8 mouse cellular contexts compared by ENCODE assay signal in the genomic region with DNA sequence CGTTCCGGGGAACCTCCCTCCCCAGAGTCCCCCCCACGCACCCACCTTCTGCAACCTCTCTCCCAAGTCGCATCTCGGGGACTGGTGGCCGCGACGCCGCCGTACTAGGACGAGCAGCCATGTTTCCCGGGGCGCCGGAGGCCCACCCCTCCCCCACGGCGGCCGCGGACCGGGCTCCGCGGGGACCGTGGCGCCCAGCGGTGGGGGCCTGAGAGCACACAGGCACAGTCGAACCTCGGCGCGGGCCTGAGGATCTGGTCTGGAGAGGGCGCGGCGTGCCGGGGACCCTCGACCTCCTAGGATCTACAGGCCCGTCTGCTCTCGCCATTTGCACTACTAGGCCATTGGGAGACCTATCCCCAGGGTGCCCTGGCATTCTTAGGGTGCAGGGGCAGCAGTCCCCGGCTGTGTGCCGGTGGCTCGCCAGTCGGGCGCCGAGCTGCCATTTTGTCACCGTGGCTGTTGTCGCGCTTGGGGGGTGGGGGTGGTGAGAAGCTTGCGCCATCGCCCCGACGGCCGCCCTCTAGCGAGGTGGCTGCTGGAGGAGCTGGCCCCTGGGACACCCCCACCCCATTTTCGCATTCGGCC. TPM values are rescaled to one million over a fixed set of nuclear protein-coding genes. Genes with fewer than 3 reads are reported as not detected.
DNase-seq lines count a peak whose midpoint lies in the region; ATAC-seq and TF ChIP-seq lines count a peak whose summit lies in the region.

No protein-coding gene starts in this region.

- no peaks in the 10 kb centered on the region for H3K9me3 ChIP-seq in embryonic facial prominence, embryonic 14.5 days (ENCODE audit: control insufficient read depth, low read length)
- no peaks in the 10 kb centered on the region for H3K9me3 ChIP-seq in heart, embryonic 14.5 days (ENCODE audit: control insufficient read depth, low read length)
- no peaks in the 10 kb centered on the region for H3K9me3 ChIP-seq in liver, embryonic 14.5 days (ENCODE audit: control insufficient read depth, low read length)
- H3K9me3 ChIP-seq in neural tube, embryonic 11.5 days (ENCODE audit: control insufficient read depth, low read length), result no peaks in the 10 kb centered on the region

- peaks cover 15% of the 10 kb centered on the region for H3K4me1 ChIP-seq in embryonic facial prominence, embryonic 14.5 days (ENCODE audit: control insufficient read depth, insufficient read depth, low read length)
- peaks cover 28 to 43% of the 10 kb centered on the region in 2 experiments for H3K4me1 ChIP-seq in heart, embryonic 14.5 days (ENCODE audit: control insufficient read depth in 2 of 2, insufficient read depth in 2 of 2, low read length in 2 of 2)
- H3K4me1 ChIP-seq in liver, embryonic 14.5 days (replicated peaks; ENCODE audit: control insufficient read depth in 2 of 2, insufficient read depth in 2 of 2, low read length in 1 of 2), result peaks cover 15 to 29% of the 10 kb centered on the region in 2 experiments
- H3K4me1 ChIP-seq in neural tube, embryonic 11.5 days (ENCODE audit: control insufficient read depth, insufficient read depth, low read length), result peaks cover 18% of the 10 kb centered on the region
- peaks cover 14% of the 10 kb centered on the region for H3K4me1 ChIP-seq in testis, adult 2 months (ENCODE audit: control insufficient read depth, insufficient read depth, low read length)

- peak overlapping the region; percentile 84 for H3K4me2 ChIP-seq in embryonic facial prominence, embryonic 14.5 days (ENCODE audit: low read depth, low read length)
- peak overlapping the region; percentile 71 for H3K4me2 ChIP-seq in heart, embryonic 14.5 days (ENCODE audit: low read length)
- H3K4me2 ChIP-seq in liver, embryonic 14.5 days (ENCODE audit: low read depth), result peak overlapping the region; percentile 97
- H3K4me2 ChIP-seq in neural tube, embryonic 11.5 days (ENCODE audit: low read depth), result peak overlapping the region; percentile 93

- peak; percentile 15; the same call in 1 of the 2 replicates for ATAC-seq in embryonic facial prominence, embryonic 14.5 days (ENCODE audit: low read depth)
- no peak for ATAC-seq in heart, embryonic 14.5 days (ENCODE audit: insufficient number of reproducible peaks, insufficient read depth, low FRiP score, low read depth)
- ATAC-seq in liver, embryonic 14.5 days (ENCODE audit: insufficient read depth), result 0 out of 2 replicates have a peak, but pooled peaks have one; percentile 10
- peak; percentile 24 for ATAC-seq in neural tube, embryonic 11.5 days (ENCODE audit: insufficient read depth, low FRiP score, low TSS enrichment)

- H3K9ac ChIP-seq in embryonic facial prominence, embryonic 14.5 days (ENCODE audit: low read depth, low read length), result peak overlapping the region; percentile 98
- H3K9ac ChIP-seq in heart, embryonic 14.5 days (ENCODE audit: low read length), result peak overlapping the region; percentile 100
- peak overlapping the region; percentile 90 for H3K9ac ChIP-seq in liver, embryonic 14.5 days (replicated peaks)
- H3K9ac ChIP-seq in neural tube, embryonic 11.5 days (ENCODE audit: low read length), result peak overlapping the region; percentile 98

- H3K4me3 ChIP-seq in embryonic facial prominence, embryonic 14.5 days (ENCODE audit: low read depth, low read length), result peak overlapping the region; percentile 72
- peak overlapping the region; percentile 75 to 88 for H3K4me3 ChIP-seq in heart, embryonic 14.5 days (ENCODE audit: control insufficient read depth in 1 of 2, insufficient read depth in 1 of 2, low read depth in 1 of 2, low read length in 2 of 2)
- H3K4me3 ChIP-seq in liver, embryonic 14.5 days (ENCODE audit: insufficient read depth in 1 of 2, low read depth in 2 of 2, low read length in 2 of 2), result peak overlapping the region; percentile 71 to 97
- peak overlapping the region; percentile 85 for H3K4me3 ChIP-seq in neural tube, embryonic 11.5 days (ENCODE audit: low read depth, low read length)
- H3K4me3 ChIP-seq in testis, adult 2 months (ENCODE audit: control insufficient read depth, low read depth, low read length), result peak overlapping the region; percentile 88

- no peaks in the 10 kb centered on the region for H3K36me3 ChIP-seq in embryonic facial prominence, embryonic 14.5 days (ENCODE audit: control insufficient read depth, insufficient read depth, low read length)
- H3K36me3 ChIP-seq in heart, embryonic 14.5 days (ENCODE audit: control insufficient read depth, insufficient read depth, low read length), result no peaks in the 10 kb centered on the region
- no peaks in the 10 kb centered on the region for H3K36me3 ChIP-seq in liver, embryonic 14.5 days (replicated peaks; ENCODE audit: control insufficient read depth, insufficient read depth, low read depth)
- no peaks in the 10 kb centered on the region; the same call in 1 of the 2 replicates for H3K36me3 ChIP-seq in neural tube, embryonic 11.5 days (ENCODE audit: control insufficient read depth, insufficient read depth, low read length)
- H3K36me3 ChIP-seq in testis, adult 2 months (ENCODE audit: control insufficient read depth, insufficient read depth, low read length), result no peaks in the 10 kb centered on the region

- peak overlapping the region; percentile 99 for H3K27ac ChIP-seq in embryonic facial prominence, embryonic 14.5 days (replicated peaks; ENCODE audit: low read depth, low read length)
- H3K27ac ChIP-seq in heart, embryonic 14.5 days (replicated peaks in 1 of 2; ENCODE audit: control insufficient read depth in 1 of 2, insufficient read depth in 1 of 2, low read depth in 2 of 2, low read length in 2 of 2), result peak overlapping the region; percentile 100
- peak overlapping the region; percentile 76 for H3K27ac ChIP-seq in liver, embryonic 14.5 days
- H3K27ac ChIP-seq in neural tube, embryonic 11.5 days (ENCODE audit: low read depth, low read length), result peak overlapping the region; percentile 97
- H3K27ac ChIP-seq in testis, adult 2 months (ENCODE audit: control insufficient read depth, insufficient read depth, low read depth, low read length), result peak overlapping the region; percentile 88

- peak; percentile 50 to 71 for DNase-seq in urinary bladder, adult 18-20 months (ENCODE audit: low spot score in 2 of 2)
- no peak for DNase-seq in urinary bladder, postnatal 10 days (ENCODE audit: low spot score)
- DNase-seq in embryonic facial prominence, embryonic 14.5 days (ENCODE audit: low spot score), result peak; percentile 44
- DNase-seq in kidney, postnatal 10 days, result peak; percentile 84
- no peak for DNase-seq in liver, embryonic 14.5 days (ENCODE audit: low read depth in 3 of 3, low spot score in 3 of 3)
- DNase-seq in neural tube, embryonic 11.5 days (ENCODE audit: low spot score), result peak; percentile 76

- under 1% methylated on average over 23 of the region's 52 CpGs for WGBS in embryonic facial prominence, embryonic 14.5 days
- under 1% methylated on average over 50 of the region's 52 CpGs for WGBS in heart, embryonic 14.5 days
- under 1% methylated on average over 52 of the region's 52 CpGs for WGBS in liver, embryonic 14.5 days (ENCODE audit: insufficient replicate concordance)
- WGBS in neural tube, embryonic 11.5 days, result under 1% methylated on average over 52 of the region's 52 CpGs

- TF ChIP-seq POLR2A in testis, adult 2 months (IDR thresholded peaks at IDR 0.05; ENCODE audit: control insufficient read depth, low read depth, low read length), result no peak

- H3K27me3 ChIP-seq in embryonic facial prominence, embryonic 14.5 days (replicated peaks; ENCODE audit: control insufficient read depth, insufficient read depth, low read length), result no peaks in the 10 kb centered on the region
- H3K27me3 ChIP-seq in heart, embryonic 14.5 days (ENCODE audit: control insufficient read depth, insufficient read depth, low read length), result no peaks in the 10 kb centered on the region
- H3K27me3 ChIP-seq in liver, embryonic 14.5 days (ENCODE audit: control insufficient read depth, insufficient read depth, low read length), result no peaks in the 10 kb centered on the region; the same call in 1 of the 2 replicates
- no peaks in the 10 kb centered on the region for H3K27me3 ChIP-seq in neural tube, embryonic 11.5 days (ENCODE audit: control insufficient read depth, insufficient read depth, low read length)
- no peaks in the 10 kb centered on the region for H3K27me3 ChIP-seq in testis, adult 2 months (ENCODE audit: control insufficient read depth, insufficient read depth, low read length)

- TF ChIP-seq EP300 in liver, embryonic 14.5 days (IDR thresholded peaks at IDR 0.05; ENCODE audit: low read depth), result no peak

- TF ChIP-seq CTCF in liver, embryonic 14.5 days (IDR thresholded peaks at IDR 0.05; ENCODE audit: low read depth), result no peak
- no peak for TF ChIP-seq CTCF in testis, adult 2 months (IDR thresholded peaks at IDR 0.05; ENCODE audit: control insufficient read depth, insufficient read depth, insufficient replicate concordance, low read depth, low read length)

RNA-seq across cellular contexts. Expression of a gene that starts 2.9 kb away (rescaled TPM):
- polyA plus RNA-seq in embryonic facial prominence, embryonic 14.5 days (2014; fragmentation: Nextera tagmentation; extraction: Ambion mirVana), result 107 and 112 TPM in 2 replicates
- 92.8 and 109 TPM in 2 replicates for polyA plus RNA-seq in heart, embryonic 14.5 days (2014; fragmentation: Nextera tagmentation; extraction: Ambion mirVana)
- polyA plus RNA-seq in liver, embryonic 14.5 days (2012; rRNA removed), result 56.1 and 240 TPM in 2 replicates
- polyA plus RNA-seq in liver, embryonic 14.5 days (2014; fragmentation: Nextera tagmentation; extraction: Ambion mirVana), result 54.3 and 54.7 TPM in 2 replicates
- polyA plus RNA-seq in neural tube, embryonic 11.5 days (2014; fragmentation: Nextera tagmentation; extraction: Ambion mirVana), result 125 and 138 TPM in 2 replicates
- 5.6 and 7.2 TPM in 2 replicates for polyA plus RNA-seq in testis, adult 2 months (2012; rRNA removed)

Comparison
In these comparisons a context has a peak if more than half of its experiments do, and no peak if none do; other contexts are left out.
1. DNase-seq: peak in urinary bladder, adult 18-20 months (2 of 2), embryonic facial prominence, embryonic 14.5 days (single experiment), kidney, postnatal 10 days (single experiment) and neural tube, embryonic 11.5 days (single experiment); none in urinary bladder, postnatal 10 days (single experiment) and liver, embryonic 14.5 days (0 of 3).
2. Peak in every context shown above with its lines, with median percentiles within 50 percentile points of each other: H3K27ac ChIP-seq, H3K4me2 ChIP-seq, H3K4me3 ChIP-seq and H3K9ac ChIP-seq.